9 mouse cellular contexts compared by ENCODE assay signal in the genomic region with DNA sequence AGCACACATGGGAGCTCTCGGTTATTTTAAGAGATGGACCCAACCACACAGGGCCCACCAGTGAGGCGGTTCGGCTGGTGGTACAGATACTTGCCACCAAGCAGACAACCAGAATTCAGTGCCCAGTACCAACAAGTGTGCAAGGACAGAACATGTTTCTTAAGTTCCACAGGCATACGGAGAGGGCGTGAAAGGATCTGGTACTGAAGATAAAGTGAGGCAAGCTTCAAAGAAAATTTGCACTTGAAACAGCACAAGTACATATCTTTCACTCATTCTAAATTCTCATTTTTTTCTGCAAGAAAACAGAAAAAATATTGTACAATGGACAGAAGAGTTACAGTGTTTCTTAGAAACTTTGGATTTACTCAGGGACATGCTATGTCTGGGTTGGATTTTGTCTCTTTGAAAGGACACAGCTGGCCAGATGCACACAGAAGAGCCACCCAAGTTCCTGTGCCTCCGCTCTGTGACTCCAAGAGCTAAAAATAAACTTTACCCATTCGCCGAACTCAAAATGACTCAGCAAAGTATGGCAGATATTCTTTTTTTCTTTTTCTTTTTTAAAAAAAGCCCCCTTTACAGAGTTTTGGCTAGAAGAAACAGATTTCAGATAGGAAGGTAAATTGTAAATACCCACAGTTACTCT. TPM values are rescaled to one million over a fixed set of nuclear protein-coding genes. Genes with fewer than 3 reads are reported as not detected.
A peak's percentile ranks its signal among the peaks of the same experiment; 100 is the strongest.
DNase-seq lines count a peak whose midpoint lies in the region; ATAC-seq and TF ChIP-seq lines count a peak whose summit lies in the region.
"Had no signal": no experiment of that assay in that cellular context is flagged by ENCODE, and none has a peak within 500 bp of the region (broad histone marks: within the 10 kb centered on the region; RNA-seq: fewer than 3 reads in every experiment).

No protein-coding gene starts in this region.

- no peak for TF ChIP-seq CTCF in bone marrow macrophage, adult 2 months (IDR thresholded peaks at IDR 0.05; ENCODE audit: low read depth, low read length)
- TF ChIP-seq CTCF in forebrain, postnatal 0 days (IDR thresholded peaks at IDR 0.05; ENCODE audit: low read depth), result no peak

- H3K4me3 ChIP-seq in kidney, embryonic 16.5 days (ENCODE audit: low read length), result no peak overlapping the region
- H3K4me3 ChIP-seq in bone marrow macrophage, adult 2 months (ENCODE audit: insufficient read depth, low read length), result peak overlapping the region; percentile 51
- peak overlapping the region; percentile 34 for H3K4me3 ChIP-seq in heart, embryonic 16.5 days (ENCODE audit: low read length)
- no peak overlapping the region for H3K4me3 ChIP-seq in macrophage (ENCODE audit: inconsistent target)
- H3K4me3 ChIP-seq in forebrain, postnatal 0 days (ENCODE audit: low read depth, low read length), result no peak overlapping the region
- H3K4me3 ChIP-seq: limb, embryonic 13.5 days had no signal

- H3K27me3 ChIP-seq in kidney, embryonic 16.5 days (ENCODE audit: insufficient read depth, low read length), result no peaks in the 10 kb centered on the region
- no peaks in the 10 kb centered on the region for H3K27me3 ChIP-seq in heart, embryonic 16.5 days (ENCODE audit: control insufficient read depth, insufficient read depth, low read length)
- no peaks in the 10 kb centered on the region for H3K27me3 ChIP-seq in forebrain, postnatal 0 days (ENCODE audit: insufficient read depth, low read length)
- H3K27me3 ChIP-seq: limb, embryonic 13.5 days had no signal

- no peak for ATAC-seq in kidney, embryonic 16.5 days (ENCODE audit: low FRiP score, low TSS enrichment)
- ATAC-seq in heart, embryonic 16.5 days (replicated peaks; ENCODE audit: extremely low read depth, insufficient read depth, low FRiP score), result peak; percentile 56; the same call in 1 of the 2 replicates
- no peak for ATAC-seq in forebrain, postnatal 0 days

- no peak for TF ChIP-seq POLR2A in bone marrow macrophage, adult 2 months (IDR thresholded peaks at IDR 0.05; ENCODE audit: borderline replicate concordance, low read depth, low read length)

- peaks cover 18% of the 10 kb centered on the region for H3K36me3 ChIP-seq in kidney, embryonic 16.5 days (ENCODE audit: insufficient read depth, low read length)
- peaks cover 22% of the 10 kb centered on the region for H3K36me3 ChIP-seq in heart, embryonic 16.5 days (ENCODE audit: control insufficient read depth, insufficient read depth)
- peaks cover 18% of the 10 kb centered on the region for H3K36me3 ChIP-seq in macrophage (ENCODE audit: inconsistent target)
- H3K36me3 ChIP-seq in forebrain, postnatal 0 days (ENCODE audit: insufficient read depth), result peaks cover 18% of the 10 kb centered on the region

- peak overlapping the region; percentile 40; the same call in 1 of the 2 replicates for H3K27ac ChIP-seq in kidney, embryonic 16.5 days (ENCODE audit: low read length)
- H3K27ac ChIP-seq in bone marrow macrophage, adult 2 months (ENCODE audit: insufficient read depth, low read depth, low read length), result peak overlapping the region; percentile 86
- H3K27ac ChIP-seq in heart, embryonic 16.5 days (ENCODE audit: low read length), result peak overlapping the region; percentile 88
- peak overlapping the region; percentile 85 for H3K27ac ChIP-seq in macrophage
- no peak overlapping the region for H3K27ac ChIP-seq in forebrain, postnatal 0 days (ENCODE audit: low read depth, low read length)
- H3K27ac ChIP-seq: limb, embryonic 13.5 days had no signal

- no peaks in the 10 kb centered on the region for H3K9me3 ChIP-seq in kidney, embryonic 16.5 days (ENCODE audit: low read length)
- H3K9me3 ChIP-seq in heart, embryonic 16.5 days (replicated peaks; ENCODE audit: control insufficient read depth, low read length), result no peaks in the 10 kb centered on the region
- H3K9me3 ChIP-seq in forebrain, postnatal 0 days (ENCODE audit: low read length), result no peaks in the 10 kb centered on the region
- H3K9me3 ChIP-seq: limb, embryonic 13.5 days had no signal

- H3K9ac ChIP-seq in kidney, embryonic 16.5 days (replicated peaks; ENCODE audit: low read length), result no peak overlapping the region
- peak overlapping the region; percentile 52; the same call in 1 of the 2 replicates for H3K9ac ChIP-seq in heart, embryonic 16.5 days (ENCODE audit: low read length)
- H3K9ac ChIP-seq in forebrain, postnatal 0 days, result no peak overlapping the region
- H3K9ac ChIP-seq: limb, embryonic 13.5 days had no signal

- peaks cover 9% of the 10 kb centered on the region; the same call in 1 of the 2 replicates for H3K4me1 ChIP-seq in kidney, embryonic 16.5 days (ENCODE audit: insufficient read depth, low read length)
- H3K4me1 ChIP-seq in bone marrow macrophage, adult 2 months (ENCODE audit: control insufficient read depth, insufficient read depth, low read length), result peaks cover 54% of the 10 kb centered on the region
- peaks cover 27% of the 10 kb centered on the region for H3K4me1 ChIP-seq in heart, embryonic 16.5 days (ENCODE audit: control insufficient read depth, insufficient read depth, low read length)
- no peaks in the 10 kb centered on the region for H3K4me1 ChIP-seq in forebrain, postnatal 0 days (ENCODE audit: insufficient read depth)
- H3K4me1 ChIP-seq: limb, embryonic 13.5 days had no signal

- H3K4me2 ChIP-seq in kidney, embryonic 16.5 days (replicated peaks; ENCODE audit: low read depth, low read length), result no peak overlapping the region
- peak overlapping the region; percentile 59 for H3K4me2 ChIP-seq in heart, embryonic 16.5 days (ENCODE audit: low read depth, low read length)
- H3K4me2 ChIP-seq in forebrain, postnatal 0 days (ENCODE audit: low read depth), result no peak overlapping the region
- H3K4me2 ChIP-seq: limb, embryonic 13.5 days had no signal

- 79% methylated on average over 8 of the region's 8 CpGs for WGBS in kidney, embryonic 16.5 days
- 33% methylated on average over 8 of the region's 8 CpGs for WGBS in heart, embryonic 16.5 days
- WGBS in macrophage (ENCODE audit: missing documents), result 47% methylated on average over 7 of the region's 8 CpGs
- WGBS in forebrain, postnatal 0 days, result 75% methylated on average over 8 of the region's 8 CpGs

- no peak for DNase-seq in kidney, adult 18-20 months
- no peak for DNase-seq in embryo, embryonic 9.5 days (ENCODE audit: extremely low spot score)
- no peak for DNase-seq in forebrain, postnatal 0 days
- no peak for DNase-seq in layer of hippocampus, postnatal 25 days (ENCODE audit: extremely low spot score in 1 of 2, low spot score in 1 of 2)

- H3K79me2 ChIP-seq in macrophage (ENCODE audit: inconsistent target), result peaks cover 61% of the 10 kb centered on the region

RNA-seq across cellular contexts. Expression of a gene that starts 27.5 kb away (rescaled TPM):
- 53.9 and 54.8 TPM in 2 replicates for polyA plus RNA-seq in kidney, embryonic 16.5 days (2015; fragmentation: Nextera tagmentation; extraction: Ambion mirVana)
- polyA plus RNA-seq in bone marrow macrophage, adult 2 months (2012; ENCODE audit: insufficient read depth, insufficient read length, missing spikeins), result 57.5 and 57.8 TPM in 2 replicates
- polyA plus RNA-seq in heart, embryonic 16.5 days (2015; fragmentation: Nextera tagmentation; extraction: Ambion mirVana), result 18.0 and 18.2 TPM in 2 replicates
- 100 to 1,000 TPM in 19 of 26 experiments, 10 to 100 TPM in 7; 43.9 to 352 (median 164) TPM for total RNA-seq in macrophage (2018; cell fraction: chromatin; rRNA removed)
- total RNA-seq in macrophage (2018; cell fraction: cytosol; rRNA removed), result 10 to 100 TPM; 14.6 to 67.9 (median 47.5) TPM
- 100 to 1,000 TPM in 14 of 26 experiments, 10 to 100 TPM in 12; 28.4 to 157 (median 105) TPM for total RNA-seq in macrophage (2018; cell fraction: nucleus; rRNA removed)
- polyA plus RNA-seq in macrophage (2018), result 22.5 to 38.4 TPM (median 36.0 TPM) in 3 replicates
- total RNA-seq in forebrain, postnatal 0 days (2014; rRNA removed), result 28.1 and 29.0 TPM in 2 replicates
- 74.1 and 74.5 TPM in 2 replicates for polyA plus RNA-seq in forebrain, postnatal 0 days (2015; fragmentation: Nextera tagmentation; extraction: Ambion mirVana)
- 100 to 1,000 TPM in 1 of 2 experiments, 10 to 100 TPM in 1; 92.4 to 104 TPM for total RNA-seq in layer of hippocampus, postnatal 25 days (2021)

Comparison
In these comparisons a context has a peak if more than half of its experiments do, and no peak if none do; other contexts are left out.
1. H3K4me3 ChIP-seq: peak in bone marrow macrophage, adult 2 months (single experiment) and heart, embryonic 16.5 days (single experiment); none in kidney, embryonic 16.5 days (single experiment), macrophage (single experiment) and forebrain, postnatal 0 days (single experiment).